Mouse (Mus musculus): ENCODE results near the gene Smpx.

- TF ChIP-seq CTCF (IDR thresholded peaks at IDR 0.05; ENCODE audit: low read depth, low read length) (no peak), POLR2A (IDR thresholded peaks at IDR 0.05; ENCODE audit: insufficient read depth, low read length) (no peak)
Measured at GRCm38 (mm10) chrX:157708616-157709280, 10.0 kb downstream of the Smpx start.

All from ES-Bruce4 (cell line).